Mouse (Mus musculus) cerebellum, postnatal 36 days (tissue): Measurements from ENCODE around the gene Gm17581.

Source experiments
- DNase-seq, 2 experiments: peaks; one replicate each; pipeline ENCODE4 v3.0.0; 2021 to 2022; ENCODE audit warnings: mixed read lengths in 2 of 2

The Gm17581 gene

GRCm38 (mm10) chr2:155687746-155688145 is 47.9 kb downstream of the Gm17581 start:
- no peak for DNase-seq

DNA sequence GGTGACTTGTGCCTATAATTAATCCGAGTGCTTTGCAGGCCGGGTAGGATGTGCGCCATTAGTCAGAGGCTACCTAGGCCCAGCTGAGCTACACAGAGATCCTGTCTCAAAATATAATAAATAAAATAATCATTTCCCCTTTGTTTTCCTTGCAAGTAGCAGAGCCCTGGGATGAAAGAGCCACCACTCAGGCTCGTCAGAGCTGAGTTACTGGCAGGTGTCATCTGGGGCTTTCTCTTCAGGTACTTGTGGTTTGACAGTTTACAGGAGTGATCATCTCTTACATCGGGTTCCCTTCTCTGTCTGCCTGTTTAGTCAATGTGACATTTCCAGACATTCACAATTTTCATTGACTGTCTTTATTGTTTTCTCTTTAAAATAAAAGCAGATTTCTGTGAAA is 49.1 kb downstream of the Gm17581 start:
- DNase-seq: no peak
